Mouse (Mus musculus): ENCODE results near the gene Pnmal2. TPM values are rescaled to one million over a fixed set of nuclear protein-coding genes. Genes with fewer than 3 reads are reported as not detected.
"Not testable (repeated sequence)": the region's sequence is repeated elsewhere in the genome, so short reads cannot be mapped to it uniquely, and the experiment has no call there.

The Pnmal2 gene
- total RNA-seq, 2 experiments from 2014 or later = 169 to 194 TPM

GRCm38 (mm10) chr7:16938117-16938791, 6.2 kb upstream of the Pnmal2 start:
- DNase-seq = peak; percentile 74
- intact Hi-C loops (cut with DNase I) = no loop called here

GRCm38 (mm10) chr7:16940292-16940691, 4.2 kb upstream of the Pnmal2 start:
- no peak for DNase-seq
- intact Hi-C loops (cut with DNase I) = no loop called here

GRCm38 (mm10) chr7:16942861-16943260, 1.6 kb upstream of the Pnmal2 start:
- intact Hi-C loops (cut with DNase I) = no loop called here
- no peak for DNase-seq

GRCm38 (mm10) chr7:16944808-16945315, 380 bp downstream of the Pnmal2 start:
- DNase-seq = no peak
- intact Hi-C loops (cut with DNase I) = no loop called here

GRCm38 (mm10) chr7:16945419-16945818, 937 bp downstream of the Pnmal2 start:
- intact Hi-C loops (cut with DNase I) = no loop called here
- peak; percentile 53 for DNase-seq

- peak; percentile 83 for DNase-seq
- intact Hi-C loops (cut with DNase I) = no loop called here
Measured at GRCm38 (mm10) chr7:16946441-16947348, 2.2 kb downstream of the Pnmal2 start.

GRCm38 (mm10) chr7:16947349-16947895, 2.9 kb downstream of the Pnmal2 start:
- intact Hi-C loops (cut with DNase I) = no loop called here
- peak; percentile 64 for DNase-seq

- DNase-seq = peak; percentile 89
- intact Hi-C loops (cut with DNase I) = no loop called here
Measured at GRCm38 (mm10) chr7:16947959-16948361, 3.5 kb downstream of the Pnmal2 start.

GRCm38 (mm10) chr7:16948923-16949458, 4.5 kb downstream of the Pnmal2 start:
- DNase-seq = no peak
- intact Hi-C loops (cut with DNase I) = no loop called here

- intact Hi-C loops (cut with DNase I) = loop anchor here (2.0 kb wide), 1 partner anchor 53 kb away; no protein-coding TSS in a partner anchor
- peak; percentile 85 for DNase-seq
Measured at GRCm38 (mm10) chr7:16949908-16950841, 5.7 kb downstream of the Pnmal2 start.

GRCm38 (mm10) chr7:16950861-16951635, 6.6 kb downstream of the Pnmal2 start:
- peak; percentile 85 for DNase-seq
- intact Hi-C loops (cut with DNase I) = loop anchor here (1.0 to 2.0 kb wide), 2 partner anchors 19 to 52 kb away; no protein-coding TSS in a partner anchor

GRCm38 (mm10) chr7:16953776-16954175, 9.3 kb downstream of the Pnmal2 start:
- intact Hi-C loops (cut with DNase I); DNase-seq: not testable (repeated sequence)

- intact Hi-C loops (cut with DNase I) = no loop called here
- no peak for DNase-seq
Measured at GRCm38 (mm10) chr7:16955712-16956111, 11.2 kb downstream of the Pnmal2 start.

GRCm38 (mm10) chr7:16956410-16957265, 12.2 kb downstream of the Pnmal2 start:
- DNase-seq = no peak
- intact Hi-C loops (cut with DNase I) = no loop called here

GRCm38 (mm10) chr7:16959539-16960187, 15.2 kb downstream of the Pnmal2 start, which contains the start of gene Pnmal1:
TSS of gene Pnmal1 (plus strand) at chr7:16959679.
- intact Hi-C loops (cut with DNase I) = no loop called here

GRCm38 (mm10) chr7:16961678-16962077, 17.2 kb downstream of the Pnmal2 start:
- no peak for DNase-seq
- intact Hi-C loops (cut with DNase I) = no loop called here

More at GRCm38 (mm10) chr7:16959539-16960187, 15.2 kb downstream of the Pnmal2 start, which contains the start of gene Pnmal1:
- peak; percentile 97 for DNase-seq

- no peak for DNase-seq
- intact Hi-C loops (cut with DNase I) = no loop called here
Measured at GRCm38 (mm10) chr7:16968414-16968813, 23.9 kb downstream of the Pnmal2 start.
